Mouse (Mus musculus): ENCODE results near the gene Atg14.

DNA sequence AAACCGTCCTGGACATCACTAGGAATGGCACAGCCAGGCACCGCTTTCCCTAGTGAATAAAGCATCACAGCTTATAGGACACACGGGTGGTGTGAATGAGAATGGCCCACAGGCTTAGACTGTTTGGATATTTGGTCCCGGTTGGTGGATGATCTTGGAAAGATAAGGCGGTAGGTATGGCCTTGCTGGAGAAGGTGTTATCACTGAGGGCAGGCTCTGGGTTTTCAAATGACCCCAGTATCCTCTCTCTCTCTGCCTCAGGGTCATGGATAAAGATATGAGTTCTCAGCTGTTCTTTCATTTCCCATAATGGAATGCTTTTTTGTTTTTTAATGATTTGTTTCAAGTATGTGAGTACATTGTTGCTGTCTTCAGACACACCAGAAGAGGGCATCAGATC is 15.2 kb downstream of the Atg14 start:
- no peak for TF ChIP-seq ZC3H11A (IDR thresholded peaks at IDR 0.05; ENCODE audit: borderline replicate concordance, low read depth, low read length)
- no peak for TF ChIP-seq CHD2 (IDR thresholded peaks at IDR 0.05; ENCODE audit: low read depth, low read length)
- TF ChIP-seq HCFC1 (IDR thresholded peaks at IDR 0.05; ENCODE audit: borderline replicate concordance, insufficient read depth, low read length), result no peak

All from ES-E14 (cell line).